Mouse (Mus musculus): ENCODE measurements around the gene Hist1h2ao.

DNA sequence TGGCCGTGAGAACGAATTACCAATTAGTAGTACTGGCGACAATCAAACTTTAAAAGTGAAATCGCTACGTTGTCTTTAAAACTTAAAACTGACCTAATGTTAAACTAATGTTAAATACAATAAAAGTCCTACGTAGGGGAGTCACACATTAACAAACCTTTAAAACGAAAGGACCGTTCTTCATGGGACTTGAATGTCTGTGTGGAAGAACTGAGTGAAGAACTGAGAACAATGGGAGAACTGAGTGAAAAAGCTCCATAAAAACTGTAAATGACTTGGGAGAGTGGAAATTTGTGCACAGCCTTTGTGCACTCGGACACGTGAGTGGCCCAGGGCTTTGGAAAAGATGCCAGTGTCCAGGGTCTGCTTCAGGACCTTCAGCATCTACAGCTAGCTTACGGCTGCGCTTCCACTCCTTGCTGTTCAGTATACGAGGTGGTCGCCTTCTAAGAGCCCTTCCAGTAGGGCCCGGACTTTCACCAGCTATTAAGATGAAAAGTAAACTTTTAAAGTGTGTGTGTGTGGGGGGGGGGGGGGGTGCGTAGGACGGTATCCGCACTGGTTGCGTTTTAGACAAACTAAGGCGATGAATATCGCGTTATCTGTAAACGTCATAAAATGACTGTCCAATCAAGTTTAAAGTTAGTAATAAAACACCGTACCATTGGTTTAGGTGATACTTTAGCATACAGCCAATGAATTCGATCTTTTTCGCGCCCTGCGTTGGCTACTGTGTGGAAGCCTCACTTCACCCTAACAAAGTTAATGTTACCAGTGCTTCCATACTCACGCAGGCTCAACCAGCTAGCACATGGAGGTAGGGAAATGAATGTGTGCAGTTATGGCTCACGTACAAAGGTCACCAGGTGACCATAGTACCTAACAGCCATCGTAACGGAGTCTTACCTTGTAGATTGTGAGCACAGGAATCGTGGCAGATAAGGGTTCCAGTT lies 31.2 kb upstream of the Hist1h2ao start:
- peak; percentile 43 for TF ChIP-seq POLR2A (IDR thresholded peaks at IDR 0.05; ENCODE audit: insufficient read depth, low read depth, low read length)
- no peak for TF ChIP-seq EP300 (IDR thresholded peaks at IDR 0.05; ENCODE audit: insufficient read depth, low read depth, low read length)
